Mouse (Mus musculus): ENCODE data around the gene Sptbn4. TPM values are rescaled to one million over a fixed set of nuclear protein-coding genes. Genes with fewer than 3 reads are reported as not detected.

Gene Sptbn4
- polyA plus RNA-seq, 1 experiment from 2014 or later: 0.40 TPM

DNA sequence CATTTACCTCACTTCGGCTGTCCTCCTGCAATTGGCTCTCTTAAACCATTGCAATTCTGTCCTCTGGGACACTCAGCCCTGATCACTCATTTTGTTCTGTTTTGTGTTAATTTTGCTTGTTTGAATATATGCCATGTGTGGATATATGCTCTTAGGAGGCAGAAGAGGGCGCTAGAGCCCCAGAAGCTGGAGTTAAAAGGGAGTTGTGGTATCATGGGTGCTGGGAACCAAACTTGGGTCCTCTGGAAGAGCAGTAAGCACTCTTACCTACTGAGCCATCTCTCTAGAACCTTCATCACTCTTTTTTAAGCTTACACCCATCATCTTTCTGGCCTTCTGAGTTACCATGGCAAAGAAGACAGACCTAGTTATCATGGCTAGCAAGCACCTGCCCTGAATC lies 88.3 kb downstream of the Sptbn4 start:
- H3K4me3 ChIP-seq (ENCODE audit: low read length): no peak overlapping the region
- ATAC-seq (ENCODE audit: low FRiP score, low TSS enrichment): no peak
- no peak overlapping the region for H3K27ac ChIP-seq (ENCODE audit: low read length)
- no peaks in the 10 kb centered on the region for H3K9me3 ChIP-seq (ENCODE audit: low read length)
- H3K9ac ChIP-seq (replicated peaks; ENCODE audit: low read length): no peak overlapping the region
- 64% methylated on average over 2 of the region's 2 CpGs for WGBS
- H3K4me2 ChIP-seq (replicated peaks; ENCODE audit: low read depth, low read length): no peak overlapping the region
- H3K4me1 ChIP-seq (ENCODE audit: insufficient read depth, low read length): peaks cover 36% of the 10 kb centered on the region
- no peaks in the 10 kb centered on the region for H3K36me3 ChIP-seq (ENCODE audit: insufficient read depth, low read length)
- peaks cover 20% of the 10 kb centered on the region for H3K27me3 ChIP-seq (ENCODE audit: insufficient read depth, low read length)

- Histone ChIP-seq H3K9ac (replicated peaks; ENCODE audit: low read length) (no peak overlapping the region; the same call in 1 of the 2 replicates), H3K4me2 (replicated peaks; ENCODE audit: low read depth, low read length) (peak overlapping the region; percentile 92), H3K9me3 (ENCODE audit: low read length) (no peaks in the 10 kb centered on the region), H3K27me3 (ENCODE audit: insufficient read depth, low read length) (peaks cover 5% of the 10 kb centered on the region; the same call in 1 of the 2 replicates), H3K4me3 (ENCODE audit: low read length) (peak overlapping the region; percentile 77; the same call in 1 of the 2 replicates), H3K4me1 (ENCODE audit: insufficient read depth, low read length) (peaks cover 32% of the 10 kb centered on the region), H3K36me3 (ENCODE audit: insufficient read depth, low read length) (peaks cover 5% of the 10 kb centered on the region; the same call in 1 of the 2 replicates), H3K27ac (ENCODE audit: low read length) (peak overlapping the region; percentile 93)
- 24% methylated on average over 3 of the region's 3 CpGs for WGBS
- no peak for ATAC-seq (ENCODE audit: low FRiP score, low TSS enrichment)
Measured at GRCm38 (mm10) chr7:27357595-27357978, 89.9 kb downstream of the Sptbn4 start.

- peaks cover 8% of the 10 kb centered on the region; the same call in 1 of the 2 replicates for H3K36me3 ChIP-seq (ENCODE audit: insufficient read depth, low read length)
- peak within 1 kb of the TSS; percentile 92 for H3K4me2 ChIP-seq (replicated peaks; ENCODE audit: low read depth, low read length)
- peak within 1 kb of the TSS; percentile 67 for H3K9ac ChIP-seq (replicated peaks; ENCODE audit: low read length)
- H3K4me3 ChIP-seq (ENCODE audit: low read length): peak within 1 kb of the TSS; percentile 77
- WGBS: 2% methylated on average over 27 of the region's 27 CpGs
- H3K9me3 ChIP-seq (ENCODE audit: low read length): no peaks in the 10 kb centered on the region
- H3K27ac ChIP-seq (ENCODE audit: low read length): peak within 1 kb of the TSS; percentile 93
- no peak for ATAC-seq (ENCODE audit: low FRiP score, low TSS enrichment)
- H3K27me3 ChIP-seq (ENCODE audit: insufficient read depth, low read length): peaks cover under 1% of the 10 kb centered on the region; the same call in 1 of the 2 replicates
- H3K4me1 ChIP-seq (ENCODE audit: insufficient read depth, low read length): peaks cover 32% of the 10 kb centered on the region
Measured at GRCm38 (mm10) chr7:27356861-27357594, 90.5 kb downstream of the Sptbn4 start, which contains the start of gene Gm20479. Gm20479 (minus strand) TSS chr7:27357419.

DNA sequence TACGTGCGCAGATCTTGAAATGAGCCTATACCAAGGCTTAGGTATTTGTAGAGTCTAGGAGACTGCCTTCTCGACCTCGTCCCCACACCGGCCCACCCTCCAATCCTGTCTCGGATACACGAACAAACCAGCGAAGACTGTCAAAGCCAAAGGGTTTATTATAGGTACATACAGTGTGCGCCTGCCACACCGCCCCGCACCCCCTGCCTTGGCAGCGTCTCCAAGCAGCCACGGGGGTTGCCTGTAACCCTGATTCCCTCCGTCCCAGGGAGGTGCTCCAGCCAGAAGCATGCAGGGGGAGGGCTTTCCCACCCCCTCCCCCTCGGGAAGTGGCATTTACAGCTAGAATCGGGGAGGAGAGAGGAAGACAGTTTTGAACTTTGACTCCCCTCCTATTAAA lies 91.2 kb downstream of the Sptbn4 start:
- Histone ChIP-seq H3K4me3 (ENCODE audit: low read length) (peak overlapping the region; percentile 77), H3K9me3 (ENCODE audit: low read length) (no peaks in the 10 kb centered on the region), H3K4me1 (ENCODE audit: insufficient read depth, low read length) (peaks cover 32% of the 10 kb centered on the region), H3K36me3 (ENCODE audit: insufficient read depth, low read length) (peaks cover 16% of the 10 kb centered on the region), H3K9ac (replicated peaks; ENCODE audit: low read length) (peak overlapping the region; percentile 67), H3K27me3 (ENCODE audit: insufficient read depth, low read length) (no peaks in the 10 kb centered on the region), H3K4me2 (replicated peaks; ENCODE audit: low read depth, low read length) (peak overlapping the region; percentile 92), H3K27ac (ENCODE audit: low read length) (peak overlapping the region; percentile 93)
- WGBS: 1% methylated on average over 16 of the region's 16 CpGs
- peak; percentile 58 for ATAC-seq (ENCODE audit: low FRiP score, low TSS enrichment)

DNA sequence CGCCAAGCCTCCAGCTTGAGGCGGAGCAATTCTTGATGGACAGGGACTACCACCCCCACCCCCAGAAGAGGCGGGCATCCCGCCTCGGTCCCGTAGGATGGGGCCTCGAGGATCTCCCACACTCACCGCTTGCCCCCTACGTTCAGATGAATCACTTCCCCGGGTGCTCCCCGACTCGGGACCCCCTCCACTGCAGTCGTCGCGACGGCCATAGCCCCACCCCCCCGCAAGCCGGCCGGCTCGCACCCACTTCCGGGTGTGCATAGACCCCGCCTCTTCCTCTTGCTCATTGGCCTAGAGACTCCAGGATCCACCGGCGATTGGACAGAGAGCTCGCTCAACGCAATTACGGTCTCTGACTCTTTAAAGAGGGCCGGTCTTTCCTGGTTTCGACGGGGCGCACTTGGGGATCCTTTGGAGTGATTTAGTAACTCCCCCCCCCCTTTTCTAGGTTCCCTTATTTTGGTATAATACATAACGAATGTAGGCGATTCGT lies 91.7 kb downstream of the Sptbn4 start, which contains the start of gene Shkbp1:
Gene Shkbp1, minus strand, starts transcription at position 275 of the 496 bp plus-strand sequence.
- under 1% methylated on average over 34 of the region's 34 CpGs for WGBS
- Histone ChIP-seq H3K27ac (ENCODE audit: low read length) (peak within 1 kb of the TSS; percentile 93), H3K27me3 (ENCODE audit: insufficient read depth, low read length) (no peaks in the 10 kb centered on the region), H3K4me3 (ENCODE audit: low read length) (peak within 1 kb of the TSS; percentile 77), H3K9me3 (ENCODE audit: low read length) (no peaks in the 10 kb centered on the region), H3K4me2 (replicated peaks; ENCODE audit: low read depth, low read length) (peak within 1 kb of the TSS; percentile 92), H3K9ac (replicated peaks; ENCODE audit: low read length) (peak within 1 kb of the TSS; percentile 68), H3K36me3 (ENCODE audit: insufficient read depth, low read length) (peaks cover 16% of the 10 kb centered on the region), H3K4me1 (ENCODE audit: insufficient read depth, low read length) (peaks cover 28% of the 10 kb centered on the region)
- ATAC-seq (ENCODE audit: low FRiP score, low TSS enrichment): peak; percentile 93

- peaks cover 21% of the 10 kb centered on the region for H3K36me3 ChIP-seq (ENCODE audit: insufficient read depth, low read length)
- H3K9ac ChIP-seq (replicated peaks; ENCODE audit: low read length): peak overlapping the region; percentile 68
- no peak for ATAC-seq (ENCODE audit: low FRiP score, low TSS enrichment)
- peaks cover 27% of the 10 kb centered on the region for H3K4me1 ChIP-seq (ENCODE audit: insufficient read depth, low read length)
- H3K4me2 ChIP-seq (replicated peaks; ENCODE audit: low read depth, low read length): peak overlapping the region; percentile 92
- 7% methylated on average over 14 of the region's 14 CpGs for WGBS
- peak overlapping the region; percentile 77 for H3K4me3 ChIP-seq (ENCODE audit: low read length)
- no peaks in the 10 kb centered on the region for H3K9me3 ChIP-seq (ENCODE audit: low read length)
- no peaks in the 10 kb centered on the region for H3K27me3 ChIP-seq (ENCODE audit: insufficient read depth, low read length)
- H3K27ac ChIP-seq (ENCODE audit: low read length): peak overlapping the region; percentile 43; the same call in 1 of the 2 replicates
Measured at GRCm38 (mm10) chr7:27355261-27355660, 92.2 kb downstream of the Sptbn4 start.

- Histone ChIP-seq H3K4me3 (ENCODE audit: low read length) (peak overlapping the region; percentile 77), H3K9ac (replicated peaks; ENCODE audit: low read length) (peak overlapping the region; percentile 68; the same call in 1 of the 2 replicates), H3K4me2 (replicated peaks; ENCODE audit: low read depth, low read length) (peak overlapping the region; percentile 92), H3K4me1 (ENCODE audit: insufficient read depth, low read length) (peaks cover 27% of the 10 kb centered on the region), H3K9me3 (ENCODE audit: low read length) (no peaks in the 10 kb centered on the region), H3K27ac (ENCODE audit: low read length) (no peak overlapping the region), H3K27me3 (ENCODE audit: insufficient read depth, low read length) (no peaks in the 10 kb centered on the region), H3K36me3 (ENCODE audit: insufficient read depth, low read length) (peaks cover 24% of the 10 kb centered on the region)
- ATAC-seq (ENCODE audit: low FRiP score, low TSS enrichment): no peak; the same call in 1 of the 2 replicates
- WGBS: 43% methylated on average over 4 of the region's 4 CpGs
Measured at GRCm38 (mm10) chr7:27354783-27355182, 92.7 kb downstream of the Sptbn4 start.

GRCm38 (mm10) chr7:27354144-27354543 lies 93.3 kb downstream of the Sptbn4 start:
- Histone ChIP-seq H3K4me2 (replicated peaks; ENCODE audit: low read depth, low read length) (peak overlapping the region; percentile 92), H3K27ac (ENCODE audit: low read length) (no peak overlapping the region), H3K9me3 (ENCODE audit: low read length) (no peaks in the 10 kb centered on the region), H3K27me3 (ENCODE audit: insufficient read depth, low read length) (no peaks in the 10 kb centered on the region), H3K4me1 (ENCODE audit: insufficient read depth, low read length) (peaks cover 27% of the 10 kb centered on the region), H3K9ac (replicated peaks; ENCODE audit: low read length) (no peak overlapping the region), H3K4me3 (ENCODE audit: low read length) (peak overlapping the region; percentile 77; the same call in 1 of the 2 replicates), H3K36me3 (ENCODE audit: insufficient read depth, low read length) (peaks cover 24% of the 10 kb centered on the region)
- 11% methylated on average over 6 of the region's 6 CpGs for WGBS
- ATAC-seq (ENCODE audit: low FRiP score, low TSS enrichment): 0 out of 2 replicates have a peak, but pooled peaks have one; percentile 17

DNA sequence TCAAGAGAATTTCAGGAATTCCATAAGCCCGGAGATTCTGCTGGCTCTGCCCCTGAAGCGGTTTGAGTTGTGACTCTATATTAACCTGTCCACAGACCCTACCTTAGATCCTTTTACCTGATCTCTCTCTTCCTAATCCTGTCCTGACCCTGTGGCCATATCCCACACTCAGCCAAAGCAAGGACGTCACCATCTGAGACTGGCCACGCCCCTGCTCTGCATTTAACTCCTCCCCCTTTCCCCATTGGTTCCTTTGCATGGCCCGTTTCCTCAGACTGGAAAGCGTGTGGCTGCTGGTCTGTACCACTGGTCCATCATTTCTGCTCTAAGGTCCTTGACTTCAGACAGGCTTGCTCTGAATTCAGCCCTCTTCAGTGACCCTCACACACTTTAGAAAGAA lies 102.0 kb downstream of the Sptbn4 start:
- Histone ChIP-seq H3K9ac (replicated peaks; ENCODE audit: low read length) (no peak overlapping the region), H3K27me3 (ENCODE audit: insufficient read depth, low read length) (no peaks in the 10 kb centered on the region), H3K4me2 (replicated peaks; ENCODE audit: low read depth, low read length) (no peak overlapping the region), H3K9me3 (ENCODE audit: low read length) (no peaks in the 10 kb centered on the region), H3K27ac (ENCODE audit: low read length) (no peak overlapping the region), H3K36me3 (ENCODE audit: insufficient read depth, low read length) (peaks cover 31% of the 10 kb centered on the region), H3K4me3 (ENCODE audit: low read length) (no peak overlapping the region), H3K4me1 (ENCODE audit: insufficient read depth, low read length) (no peaks in the 10 kb centered on the region)
- WGBS: 22% methylated on average over 6 of the region's 6 CpGs
- peak; percentile 50; the same call in 1 of the 2 replicates for ATAC-seq (ENCODE audit: low FRiP score, low TSS enrichment)
